ENCODE assay signal across 19 mouse cellular contexts in the genomic region with DNA sequence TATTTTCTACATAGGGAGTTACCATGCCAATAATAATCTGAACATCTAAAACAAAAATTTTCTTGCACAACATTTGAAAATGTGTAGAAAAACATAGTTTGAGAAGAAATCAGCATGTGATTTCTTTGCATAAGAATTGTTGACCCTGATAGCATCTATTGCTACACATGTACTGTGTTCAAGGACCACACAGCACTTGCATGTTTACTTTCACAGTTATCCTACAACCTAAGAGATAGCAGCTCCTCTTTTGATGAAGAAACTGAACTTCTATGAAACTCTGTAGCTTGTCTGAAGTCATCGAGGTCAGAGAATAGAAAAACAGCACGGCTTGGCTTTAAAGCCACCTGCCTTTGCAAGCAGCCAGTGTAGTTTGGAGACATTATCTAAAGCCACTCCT.
DNase-seq lines count a peak whose midpoint lies in the region; ATAC-seq and TF ChIP-seq lines count a peak whose summit lies in the region.
"Had no signal": no experiment of that assay in that cellular context is flagged by ENCODE, and none has a peak within 500 bp of the region (broad histone marks: within the 10 kb centered on the region; RNA-seq: fewer than 3 reads in every experiment).

No protein-coding gene starts in this region.

- H3K36me3 ChIP-seq in liver, adult 2 months (ENCODE audit: control insufficient read depth, insufficient read depth, low read length), result no peaks in the 10 kb centered on the region
- H3K36me3 ChIP-seq in liver, embryonic 11.5 days (ENCODE audit: control insufficient read depth, insufficient read depth, low read length), result no peaks in the 10 kb centered on the region
- H3K36me3 ChIP-seq: G1E had no signal

- no peak overlapping the region for H3K27ac ChIP-seq in liver, adult 2 months (replicated peaks; ENCODE audit: insufficient read depth, low read depth, low read length)
- no peak overlapping the region for H3K27ac ChIP-seq in liver, embryonic 11.5 days (ENCODE audit: low read depth, low read length)
- H3K27ac ChIP-seq in embryonic fibroblast, embryonic 13.5 days (ENCODE audit: insufficient read depth, low read length), result peak overlapping the region; percentile 63

- H3K79me2 ChIP-seq in liver, adult 2 months (ENCODE audit: control insufficient read depth, insufficient read depth, low read length), result no peaks in the 10 kb centered on the region

- H3K27me3 ChIP-seq in liver, adult 2 months (ENCODE audit: control insufficient read depth, insufficient read depth, low read length), result peaks cover 3% of the 10 kb centered on the region; the same call in 1 of the 2 replicates
- no peaks in the 10 kb centered on the region for H3K27me3 ChIP-seq in liver, embryonic 11.5 days (replicated peaks; ENCODE audit: control insufficient read depth, insufficient read depth, low read length)
- H3K27me3 ChIP-seq: CH12.LX, Patski had no signal

- no peak for ATAC-seq in liver, embryonic 11.5 days (replicated peaks; ENCODE audit: low FRiP score)
- no peak for ATAC-seq in monocyte, adult 5-6 weeks (replicated peaks; ENCODE audit: insufficient number of reproducible peaks, low FRiP score, low TSS enrichment, poor library complexity, severe bottlenecking)
- ATAC-seq: activated CD4-positive, CD25-positive, alpha-beta regulatory T cell, adult 4 months; CD4-positive, CD25-positive, alpha-beta regulatory T cell, adult 4 months; Patski had no signal

- H3K4me3 ChIP-seq in liver, adult 2 months (ENCODE audit: insufficient read depth, low read depth, low read length), result no peak overlapping the region
- no peak overlapping the region for H3K4me3 ChIP-seq in liver, embryonic 11.5 days (ENCODE audit: low read depth, low read length)
- no peak overlapping the region for H3K4me3 ChIP-seq in embryonic fibroblast, embryonic 13.5 days (ENCODE audit: insufficient read depth, low read length)

- 23% methylated on average over 2 of the region's 2 CpGs for WGBS in liver, adult 2 months
- 79% methylated on average over 2 of the region's 2 CpGs for WGBS in liver, embryonic 11.5 days

- peak; percentile 83 for DNase-seq in liver, adult 2 months (ENCODE audit: extremely low read depth, low read depth, low spot score)
- no peak for DNase-seq in liver, embryonic 11.5 days (ENCODE audit: low spot score)
- DNase-seq: adrenal gland, adult 2 months; adrenal gland, adult 8-10 months; adrenal gland, postnatal 10 days; adrenal gland, postnatal 14 days; adrenal gland, postnatal 25 days; adrenal gland, postnatal 36 days; B cell, adult 2 months; cerebellum, adult 11 months; cerebellum, adult 11-12 months; cerebellum, adult 18-20 months had no signal

- H3K4me1 ChIP-seq in liver, adult 2 months (ENCODE audit: control insufficient read depth, insufficient read depth, low read length), result peaks cover 10% of the 10 kb centered on the region
- no peaks in the 10 kb centered on the region for H3K4me1 ChIP-seq in liver, embryonic 11.5 days (replicated peaks; ENCODE audit: control insufficient read depth, insufficient read depth, low read length)
- peaks cover 14% of the 10 kb centered on the region for H3K4me1 ChIP-seq in embryonic fibroblast, embryonic 13.5 days (ENCODE audit: control insufficient read depth, insufficient read depth, low read length)

- H3K9me3 ChIP-seq in liver, embryonic 11.5 days (ENCODE audit: control insufficient read depth, low read length), result no peaks in the 10 kb centered on the region
- H3K9me3 ChIP-seq: G1E had no signal

- no peak overlapping the region for H3K4me2 ChIP-seq in liver, embryonic 11.5 days

- H3K9ac ChIP-seq in liver, adult 2 months (ENCODE audit: low read depth, low read length), result no peak overlapping the region
- no peak overlapping the region for H3K9ac ChIP-seq in liver, embryonic 11.5 days (ENCODE audit: low read depth, low read length)

- TF ChIP-seq CTCF in liver, adult 2 months (IDR thresholded peaks at IDR 0.05; ENCODE audit: low read depth, low read length), result no peak
- no peak for TF ChIP-seq CTCF in embryonic fibroblast, embryonic 13.5 days (IDR thresholded peaks at IDR 0.05; ENCODE audit: borderline replicate concordance, insufficient read depth, low read length)

- no peak for TF ChIP-seq POLR2A in liver, adult 2 months (IDR thresholded peaks at IDR 0.05; ENCODE audit: extremely low read depth, insufficient read depth, low read length)
- no peak for TF ChIP-seq POLR2A in embryonic fibroblast, embryonic 13.5 days (IDR thresholded peaks at IDR 0.05; ENCODE audit: low read depth, low read length)
